Mouse (Mus musculus): ENCODE measurements around the gene Runx1. TPM values are rescaled to one million over a fixed set of nuclear protein-coding genes. Genes with fewer than 3 reads are reported as not detected.
A peak's percentile ranks its signal among the peaks of the same experiment; 100 is the strongest.

The Runx1 gene
- total RNA-seq, 1 experiment from 2014 or later = 47.3 TPM

DNA sequence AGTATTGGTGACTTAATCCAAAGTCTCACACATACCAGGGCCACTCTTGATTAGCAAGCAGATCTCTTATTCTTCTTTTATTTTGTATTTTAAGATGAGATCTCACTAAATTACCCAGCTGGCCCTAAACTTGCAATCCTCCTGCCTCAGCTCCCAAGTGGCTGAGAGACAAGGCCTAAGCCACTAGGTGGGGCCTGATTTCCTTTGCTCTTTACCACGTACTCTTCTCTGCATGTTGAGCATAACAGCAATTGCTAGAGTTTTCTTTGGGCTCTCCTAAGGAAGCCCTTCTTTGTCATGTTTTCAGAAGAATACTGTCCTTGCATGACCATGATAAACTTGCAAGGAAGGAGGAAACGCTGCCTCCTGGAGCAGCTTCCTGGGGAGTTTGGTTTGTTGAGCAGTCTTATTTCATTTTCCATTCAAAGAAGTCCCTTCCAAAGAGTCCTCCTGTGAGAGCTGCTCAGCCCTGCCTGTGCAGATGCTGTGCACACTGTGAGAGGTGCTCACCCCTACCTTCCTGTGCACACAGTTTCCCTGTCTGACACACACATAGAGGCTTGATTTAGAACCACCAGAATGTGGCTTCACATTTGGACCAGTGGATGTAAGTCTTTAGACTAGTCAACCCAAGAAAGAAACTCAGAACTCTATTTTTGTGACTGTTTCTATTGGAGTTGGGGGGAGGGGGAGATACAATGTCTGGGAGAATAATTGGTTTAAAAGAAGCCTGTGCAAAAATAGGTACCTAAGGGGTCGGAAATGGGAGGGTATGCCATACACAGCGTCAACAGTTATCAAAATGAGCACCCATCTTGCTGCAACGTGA, 11.4 kb downstream of the Runx1 start:
- no peak for ATAC-seq (replicated peaks in 1 of 2; ENCODE audit: insufficient read depth in 1 of 2, low FRiP score in 2 of 2, low TSS enrichment in 1 of 2, low read depth in 1 of 2, poor library complexity in 2 of 2, severe bottlenecking in 2 of 2)

DNA sequence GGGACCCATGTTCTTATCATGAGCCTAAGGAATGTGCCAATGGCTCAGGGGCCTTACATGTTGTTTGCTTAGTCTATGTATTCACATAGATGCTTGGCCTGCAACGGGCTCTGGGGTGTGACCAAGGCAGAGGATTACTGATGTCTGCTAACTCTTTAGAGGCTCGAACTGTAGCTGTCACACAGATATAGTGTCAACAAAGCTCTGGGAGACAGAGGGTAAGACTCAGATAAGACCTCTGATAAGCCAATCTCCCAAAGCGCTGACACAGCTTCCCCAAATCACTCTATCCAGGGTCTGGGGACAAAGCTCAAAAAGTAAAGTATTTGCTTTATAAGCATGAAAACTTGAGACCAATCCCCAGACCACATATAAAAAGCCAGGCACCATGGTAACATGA, 13.5 kb downstream of the Runx1 start:
- no peak for ATAC-seq (replicated peaks in 1 of 2; ENCODE audit: insufficient read depth in 1 of 2, low FRiP score in 2 of 2, low TSS enrichment in 1 of 2, low read depth in 1 of 2, poor library complexity in 2 of 2, severe bottlenecking in 2 of 2)

DNA sequence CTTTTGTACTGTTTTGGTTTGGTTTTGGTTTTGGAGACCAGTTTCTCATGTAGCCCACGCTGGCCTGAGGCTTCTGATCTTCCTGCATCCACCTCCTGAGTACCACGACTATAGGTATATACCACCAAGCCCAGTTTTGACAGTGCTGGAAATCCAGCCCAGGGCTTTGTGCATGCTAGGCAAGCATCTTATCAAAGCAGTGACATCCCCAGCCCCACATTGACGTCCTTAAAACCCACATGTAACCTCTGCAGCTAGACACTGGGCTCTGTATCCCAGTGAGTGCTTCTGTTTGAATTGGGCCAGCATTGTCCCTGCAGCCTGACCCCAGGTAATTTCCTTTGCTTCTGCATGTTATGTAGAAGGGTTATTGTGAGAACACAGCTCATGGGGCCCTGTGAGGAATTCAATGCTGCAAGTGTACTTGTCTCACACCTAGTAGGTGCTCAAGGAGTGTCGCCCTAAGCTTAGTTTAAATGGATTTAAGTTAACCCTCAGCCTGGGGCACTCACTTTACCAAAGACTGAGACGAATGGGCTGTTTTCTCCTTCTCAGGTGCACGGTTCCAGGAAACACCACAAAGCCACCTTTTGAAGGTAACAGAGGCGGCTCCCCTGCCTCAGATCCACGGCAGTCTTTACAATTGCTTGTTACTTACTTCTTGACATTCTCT, 15.2 kb downstream of the Runx1 start:
- no peak for ATAC-seq (replicated peaks in 1 of 2; ENCODE audit: insufficient read depth in 1 of 2, low FRiP score in 2 of 2, low TSS enrichment in 1 of 2, low read depth in 1 of 2, poor library complexity in 2 of 2, severe bottlenecking in 2 of 2)

DNA sequence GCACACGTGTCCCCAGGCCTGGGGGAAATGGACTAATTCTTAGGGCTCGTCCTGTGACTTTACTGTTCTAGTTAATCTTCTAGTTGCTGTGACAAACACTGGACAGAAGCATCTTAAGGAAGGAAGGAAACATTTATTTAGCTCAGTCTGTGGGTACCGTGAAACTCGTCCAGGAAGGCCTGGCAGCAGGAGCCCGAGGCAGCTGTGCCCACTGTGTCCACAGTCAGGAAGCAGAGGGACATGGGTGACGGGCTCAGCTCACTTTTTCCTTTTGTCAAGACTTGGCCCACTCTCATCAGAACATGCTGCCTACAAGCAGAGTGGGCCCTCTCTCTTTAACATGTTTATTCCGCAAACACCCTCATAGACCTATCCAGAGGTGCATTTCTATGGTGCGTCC, 18.2 kb downstream of the Runx1 start:
- peak; percentile 43 to 61 for ATAC-seq (replicated peaks in 1 of 2; ENCODE audit: insufficient read depth in 1 of 2, low FRiP score in 2 of 2, low TSS enrichment in 1 of 2, low read depth in 1 of 2, poor library complexity in 2 of 2, severe bottlenecking in 2 of 2)

DNA sequence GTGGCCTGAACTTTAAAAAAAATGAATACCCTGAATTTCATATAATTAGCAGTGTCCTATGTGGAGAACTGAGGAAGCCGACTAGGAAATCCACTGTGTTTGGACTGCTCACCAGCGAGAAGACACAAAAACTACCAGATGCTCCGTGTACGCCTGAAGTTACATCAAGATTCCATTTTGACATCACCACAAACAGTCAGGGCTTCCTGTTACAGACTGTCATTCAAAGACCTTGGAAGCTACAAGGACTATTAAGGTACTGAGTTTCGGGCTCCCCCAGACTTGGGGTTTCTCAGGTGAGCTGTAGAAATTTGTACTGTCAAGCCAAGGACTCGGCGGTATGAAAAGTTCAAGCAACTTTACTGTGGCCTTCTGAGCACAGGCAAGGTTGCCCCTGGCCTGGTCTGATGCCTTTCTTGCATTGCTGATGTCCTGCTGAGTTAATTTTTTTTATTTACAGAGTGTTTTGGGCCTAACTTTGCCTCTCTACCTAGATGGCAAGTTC, 22.8 kb downstream of the Runx1 start:
- ATAC-seq (replicated peaks in 1 of 2; ENCODE audit: insufficient read depth in 1 of 2, low FRiP score in 2 of 2, low TSS enrichment in 1 of 2, low read depth in 1 of 2, poor library complexity in 2 of 2, severe bottlenecking in 2 of 2) = no peak

DNA sequence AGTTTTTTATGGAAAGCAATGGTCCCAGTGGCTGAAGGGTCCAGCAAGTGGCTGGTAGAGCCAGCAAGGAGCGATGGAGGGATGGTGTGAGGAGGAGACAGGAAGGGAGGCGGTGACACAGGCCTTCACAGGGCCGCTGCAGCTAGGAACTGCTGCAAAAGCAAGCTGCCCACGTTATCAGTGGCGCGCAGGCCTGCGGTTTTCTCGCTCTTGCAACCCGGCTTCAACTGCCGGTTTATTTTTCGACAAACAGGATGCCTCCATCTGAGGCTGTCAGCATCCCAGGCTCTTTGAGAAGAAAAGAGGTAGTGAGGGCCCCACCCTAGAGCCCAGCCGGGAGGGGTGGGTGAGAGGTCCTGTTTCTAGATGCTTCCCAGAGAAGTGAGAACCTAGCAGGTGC, 24.4 kb downstream of the Runx1 start:
- ATAC-seq (replicated peaks in 1 of 2; ENCODE audit: insufficient read depth in 1 of 2, low FRiP score in 2 of 2, low TSS enrichment in 1 of 2, low read depth in 1 of 2, poor library complexity in 2 of 2, severe bottlenecking in 2 of 2) = peak; percentile 87 to 88

DNA sequence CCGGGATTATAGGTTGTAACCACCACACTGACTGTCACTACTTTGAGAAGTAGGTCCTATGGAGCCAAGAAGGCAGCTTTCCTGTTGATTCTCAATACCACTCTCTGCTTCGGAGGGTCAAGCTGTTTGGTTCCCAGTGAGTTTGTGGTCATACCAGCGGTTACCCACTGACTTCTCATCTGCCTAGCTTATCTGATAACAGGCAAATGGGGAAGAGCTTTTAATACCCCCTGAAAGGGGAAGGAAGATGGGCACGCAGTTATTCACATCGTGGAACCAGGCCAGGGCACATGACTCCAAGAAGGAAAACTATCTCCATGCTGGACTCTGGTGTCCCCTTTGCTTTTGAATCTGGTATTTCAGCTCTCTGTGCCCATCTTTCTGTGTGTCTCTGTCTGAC, 25.1 kb downstream of the Runx1 start:
- ATAC-seq (replicated peaks in 1 of 2; ENCODE audit: insufficient read depth in 1 of 2, low FRiP score in 2 of 2, low TSS enrichment in 1 of 2, low read depth in 1 of 2, poor library complexity in 2 of 2, severe bottlenecking in 2 of 2) = peak; percentile 40 to 41; a peak in 3 of 4 replicates

DNA sequence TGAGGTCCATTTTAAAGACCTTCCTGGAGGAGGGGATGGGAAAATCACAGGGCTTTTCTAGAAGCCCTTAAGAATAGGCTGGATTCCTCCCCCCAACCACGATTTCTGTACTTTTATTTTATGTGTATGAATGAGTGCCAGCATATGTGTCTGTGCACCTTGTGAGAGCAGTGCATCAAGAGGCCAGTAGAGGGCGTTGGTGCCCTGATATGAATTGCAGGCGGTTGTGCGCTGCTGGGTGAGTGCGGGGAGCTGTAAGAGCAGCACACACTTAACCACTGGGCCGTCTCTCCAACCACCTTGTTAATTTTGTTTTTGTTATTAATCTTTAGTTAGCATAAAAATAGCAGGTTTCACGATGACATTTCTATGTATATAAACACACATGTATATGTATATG, 26.0 kb downstream of the Runx1 start:
- no peak for ATAC-seq (replicated peaks in 1 of 2; ENCODE audit: insufficient read depth in 1 of 2, low FRiP score in 2 of 2, low TSS enrichment in 1 of 2, low read depth in 1 of 2, poor library complexity in 2 of 2, severe bottlenecking in 2 of 2)

DNA sequence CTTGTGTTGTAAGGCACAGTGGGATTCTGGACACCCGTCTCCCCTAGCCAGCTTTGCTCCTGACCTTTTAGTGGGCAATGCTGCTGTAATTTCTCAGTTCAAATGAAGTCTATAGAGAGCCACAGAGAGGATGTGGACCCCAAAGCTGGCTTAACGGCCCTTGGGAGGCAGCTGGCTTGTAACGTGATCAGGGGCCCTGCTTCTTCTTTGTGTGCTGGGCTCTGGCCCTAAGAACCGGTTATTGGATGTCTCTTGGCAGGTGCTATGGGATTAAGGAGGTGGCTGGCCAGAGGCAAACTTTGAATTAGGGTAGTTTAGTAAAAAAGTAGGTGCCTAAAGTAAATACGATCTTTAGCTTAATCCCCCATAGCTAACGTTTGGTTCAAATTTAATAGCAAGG, 31.8 kb downstream of the Runx1 start:
- ATAC-seq (replicated peaks in 1 of 2; ENCODE audit: insufficient read depth in 1 of 2, low FRiP score in 2 of 2, low TSS enrichment in 1 of 2, low read depth in 1 of 2, poor library complexity in 2 of 2, severe bottlenecking in 2 of 2) = no peak

DNA sequence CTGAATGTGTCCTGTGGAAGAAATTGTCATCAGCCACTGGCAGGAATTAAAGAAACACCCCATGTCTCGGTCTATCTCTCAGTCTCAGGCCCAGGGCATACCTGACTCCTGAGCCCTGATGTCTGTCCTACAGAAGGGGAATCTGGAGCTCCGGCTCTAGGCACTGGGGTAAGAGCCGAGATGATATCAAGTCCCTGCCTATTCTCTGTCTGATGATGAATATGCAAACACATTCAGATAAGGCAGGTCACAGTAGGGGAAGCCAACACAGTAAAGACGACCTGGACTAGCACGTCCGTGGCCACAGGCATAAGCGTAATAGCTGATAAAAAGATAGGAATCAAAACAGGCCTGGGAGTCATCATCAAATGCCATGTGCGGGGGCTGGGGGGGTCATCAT, 32.2 kb downstream of the Runx1 start:
- no peak for ATAC-seq (replicated peaks in 1 of 2; ENCODE audit: insufficient read depth in 1 of 2, low FRiP score in 2 of 2, low TSS enrichment in 1 of 2, low read depth in 1 of 2, poor library complexity in 2 of 2, severe bottlenecking in 2 of 2)

DNA sequence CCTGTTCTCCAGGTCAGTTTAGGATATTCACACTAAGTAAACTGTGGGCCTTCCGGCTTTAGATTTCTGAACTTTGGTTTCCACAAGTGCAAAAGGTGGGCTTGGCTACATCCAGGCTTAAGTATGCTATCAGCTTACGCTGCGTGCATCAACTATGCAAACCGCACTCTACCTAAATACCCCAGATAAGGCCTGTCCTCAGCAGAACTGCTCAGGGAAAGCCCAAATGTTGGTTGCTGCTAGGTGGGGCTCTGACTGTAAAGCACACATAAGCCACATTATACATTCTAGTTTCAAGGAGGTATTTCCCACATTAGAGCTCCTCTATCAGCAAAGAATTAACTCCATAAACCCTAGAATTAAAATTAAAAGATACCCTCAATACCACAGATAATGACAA, 33.0 kb downstream of the Runx1 start:
- ATAC-seq (replicated peaks in 1 of 2; ENCODE audit: insufficient read depth in 1 of 2, low FRiP score in 2 of 2, low TSS enrichment in 1 of 2, low read depth in 1 of 2, poor library complexity in 2 of 2, severe bottlenecking in 2 of 2) = no peak

DNA sequence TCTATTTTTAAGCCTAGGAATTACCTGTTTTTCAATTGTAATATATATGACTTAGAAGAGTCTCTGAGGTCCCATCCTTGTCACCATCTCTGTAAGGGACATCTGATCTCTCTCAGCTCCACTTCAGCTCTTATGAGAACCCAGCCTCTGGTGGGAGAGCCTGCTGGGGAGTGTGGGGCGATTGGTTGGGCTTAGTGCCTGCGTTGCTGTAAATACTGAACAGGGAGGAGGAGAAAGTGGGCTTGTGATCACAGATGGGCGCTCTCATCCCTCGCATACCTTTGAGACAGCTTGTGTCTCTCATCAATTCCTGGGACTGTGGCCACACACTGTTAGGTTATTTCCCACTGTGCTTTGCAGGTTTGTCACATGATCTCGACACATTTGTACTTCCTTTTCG, 35.3 kb downstream of the Runx1 start:
- no peak for ATAC-seq (replicated peaks in 1 of 2; ENCODE audit: insufficient read depth in 1 of 2, low FRiP score in 2 of 2, low TSS enrichment in 1 of 2, low read depth in 1 of 2, poor library complexity in 2 of 2, severe bottlenecking in 2 of 2)

DNA sequence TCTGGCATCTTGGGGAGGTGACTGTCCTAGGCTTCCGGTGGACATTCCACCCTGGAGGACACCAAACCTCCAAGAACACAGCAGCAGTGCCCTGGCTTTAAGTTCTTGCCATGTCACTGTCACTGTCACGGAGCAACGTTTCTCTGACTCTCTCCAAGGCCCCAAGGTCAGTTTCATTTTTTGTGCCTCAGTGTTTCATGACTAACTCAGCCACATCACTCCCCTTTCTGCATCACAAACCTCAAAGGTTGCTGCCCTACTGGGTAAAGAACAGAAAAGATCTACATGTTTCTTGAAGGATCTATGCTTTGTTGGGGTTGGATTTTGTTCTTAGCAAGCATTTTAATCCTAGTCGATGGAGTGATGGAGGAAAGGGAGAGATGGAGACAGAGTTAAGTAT, 36.1 kb downstream of the Runx1 start:
- ATAC-seq (replicated peaks in 1 of 2; ENCODE audit: insufficient read depth in 1 of 2, low FRiP score in 2 of 2, low TSS enrichment in 1 of 2, low read depth in 1 of 2, poor library complexity in 2 of 2, severe bottlenecking in 2 of 2) = no peak

DNA sequence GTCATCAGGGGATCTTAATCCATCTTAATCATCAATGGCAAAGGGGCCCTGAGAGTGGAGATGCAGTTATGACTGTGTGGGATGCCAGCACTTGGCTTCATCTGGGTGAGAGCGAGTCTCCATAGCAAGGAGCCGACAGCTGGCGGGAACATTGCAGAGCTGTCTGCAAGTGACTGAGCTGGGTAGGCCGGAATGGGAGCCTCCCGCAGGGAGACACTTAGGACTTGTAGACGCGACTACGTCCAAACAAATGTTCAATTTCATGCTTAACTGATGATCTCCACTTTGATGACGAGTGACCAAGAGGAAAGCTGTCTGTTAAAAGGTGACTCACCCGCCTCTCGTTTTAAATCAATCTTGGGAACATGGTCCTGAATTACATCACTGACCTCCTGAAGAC, 37.5 kb downstream of the Runx1 start:
- no peak for ATAC-seq (replicated peaks in 1 of 2; ENCODE audit: insufficient read depth in 1 of 2, low FRiP score in 2 of 2, low TSS enrichment in 1 of 2, low read depth in 1 of 2, poor library complexity in 2 of 2, severe bottlenecking in 2 of 2)

DNA sequence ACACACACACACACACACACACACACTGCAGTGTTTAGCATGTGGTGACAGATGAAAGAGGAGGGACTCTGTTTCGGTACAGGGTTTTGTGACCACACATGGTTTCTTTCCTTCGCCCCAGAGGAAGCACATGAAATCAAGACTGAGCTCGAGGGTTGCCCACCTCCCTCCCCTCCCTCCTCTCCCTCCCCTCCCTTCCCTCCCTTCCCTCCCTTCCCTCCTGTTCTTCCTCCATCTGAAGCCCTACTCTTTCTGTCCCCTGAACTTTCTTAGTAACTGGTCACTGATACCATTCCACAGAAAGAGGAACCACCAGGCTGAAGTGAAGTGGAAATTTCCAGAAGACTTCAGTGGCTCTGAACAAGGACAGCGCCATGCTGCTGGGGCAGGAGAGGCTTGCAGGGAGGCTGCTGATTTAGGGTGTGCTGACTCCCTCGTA, 39.0 kb downstream of the Runx1 start:
- peak; percentile 60 to 73 for ATAC-seq (replicated peaks in 1 of 2; ENCODE audit: insufficient read depth in 1 of 2, low FRiP score in 2 of 2, low TSS enrichment in 1 of 2, low read depth in 1 of 2, poor library complexity in 2 of 2, severe bottlenecking in 2 of 2)

DNA sequence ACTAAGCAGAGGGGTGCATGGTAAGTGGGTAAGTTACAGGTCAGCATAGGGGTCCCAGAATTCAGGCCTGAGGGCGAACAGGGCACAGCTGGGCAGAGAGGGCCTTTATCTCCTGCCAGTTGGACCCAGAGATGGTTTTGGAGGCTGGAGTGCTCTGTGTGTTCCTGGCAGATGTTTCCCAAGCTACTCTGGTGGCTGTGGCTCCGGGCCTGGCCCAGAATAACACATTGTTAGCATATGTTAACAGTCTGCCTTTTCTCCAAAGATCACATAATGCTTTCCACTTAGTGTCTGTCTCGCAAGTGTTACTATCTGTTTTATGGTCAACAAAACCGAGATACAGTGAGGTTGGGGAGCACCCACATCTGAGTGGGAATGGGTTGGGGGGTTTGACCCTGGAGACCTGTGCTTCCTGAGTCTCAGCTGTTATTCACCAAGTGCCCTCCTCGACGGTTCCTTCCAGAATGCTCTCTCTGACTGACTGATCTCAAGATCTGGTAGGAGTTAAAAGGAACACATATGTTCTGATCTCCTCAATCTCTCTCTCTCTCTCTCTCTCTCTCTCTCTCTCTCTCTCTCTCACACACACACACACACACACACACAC, 39.6 kb downstream of the Runx1 start:
- no peak for ATAC-seq (replicated peaks in 1 of 2; ENCODE audit: insufficient read depth in 1 of 2, low FRiP score in 2 of 2, low TSS enrichment in 1 of 2, low read depth in 1 of 2, poor library complexity in 2 of 2, severe bottlenecking in 2 of 2)

DNA sequence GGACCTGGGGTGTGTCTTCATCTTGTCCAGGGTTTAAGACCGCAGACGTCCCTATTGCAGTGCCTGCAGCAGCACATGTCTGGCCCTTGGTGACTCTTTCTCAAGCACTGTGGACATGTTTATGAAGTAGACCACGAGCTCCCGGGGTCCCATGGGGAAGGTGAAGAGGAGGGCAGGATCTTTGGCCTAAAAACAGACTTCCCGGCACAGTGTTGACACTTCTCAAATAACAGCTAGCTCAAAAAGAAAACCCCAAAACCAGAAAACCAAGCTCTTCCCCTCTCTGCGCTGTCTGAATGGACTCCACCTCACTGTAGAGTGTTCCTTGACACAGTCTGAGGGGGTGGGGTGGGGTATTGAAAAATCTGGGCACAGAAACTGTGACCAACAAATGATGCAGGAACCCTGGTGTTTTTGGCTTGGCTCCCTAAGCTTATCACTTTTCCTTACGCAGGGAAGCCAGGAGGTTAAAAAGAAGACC, 42.3 kb downstream of the Runx1 start:
- no peak for ATAC-seq (replicated peaks in 1 of 2; ENCODE audit: insufficient read depth in 1 of 2, low FRiP score in 2 of 2, low TSS enrichment in 1 of 2, low read depth in 1 of 2, poor library complexity in 2 of 2, severe bottlenecking in 2 of 2)

DNA sequence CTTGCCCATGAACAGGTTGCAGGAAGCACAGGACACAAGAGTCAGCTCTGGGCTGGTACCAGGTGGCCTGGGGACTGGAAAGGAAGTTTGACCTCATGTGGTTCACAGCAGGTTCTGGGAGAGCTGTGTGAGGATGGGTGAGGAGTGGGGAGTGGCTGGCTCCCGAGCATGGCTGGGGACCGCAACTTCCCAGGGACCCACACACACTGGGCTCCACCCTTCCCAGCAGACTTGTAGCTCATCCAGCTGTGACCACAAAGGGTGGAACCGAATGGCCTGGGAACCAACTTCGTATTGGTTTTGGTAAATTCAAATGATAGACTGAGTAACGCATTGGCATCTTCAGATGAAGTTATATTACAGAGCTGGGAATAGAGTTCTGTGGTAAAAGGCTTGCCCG, 43.5 kb downstream of the Runx1 start:
- ATAC-seq (replicated peaks in 1 of 2; ENCODE audit: insufficient read depth in 1 of 2, low FRiP score in 2 of 2, low TSS enrichment in 1 of 2, low read depth in 1 of 2, poor library complexity in 2 of 2, severe bottlenecking in 2 of 2) = peak in 1 of 2 experiments; percentile 18; a peak in 1 of 4 replicates

Data from hematopoietic stem cell, adult 5-6 weeks (primary cell).